Comparison of ENCODE assay signal across 9 mouse cellular contexts in genomic region chr3:102194291-102195051, GRCm38 (mm10). TPM values are rescaled to one million over a fixed set of nuclear protein-coding genes. Genes with fewer than 3 reads are reported as not detected.
A peak's percentile ranks its signal among the peaks of the same experiment; 100 is the strongest.
DNase-seq lines count a peak whose midpoint lies in the region; ATAC-seq lines count a peak whose summit lies in the region.
"Had no signal": no experiment of that assay in that cellular context is flagged by ENCODE, and none has a peak within 500 bp of the region (broad histone marks: within the 10 kb centered on the region; RNA-seq: fewer than 3 reads in every experiment).

No protein-coding gene starts in this region.

- no peak overlapping the region for H3K9ac ChIP-seq in hindbrain, embryonic 14.5 days

- H3K36me3 ChIP-seq in heart, embryonic 10.5 days: peaks cover 10% of the 10 kb centered on the region; the same call in 1 of the 2 replicates
- H3K36me3 ChIP-seq in embryonic facial prominence, embryonic 10.5 days (replicated peaks): peaks cover 6% of the 10 kb centered on the region
- no peaks in the 10 kb centered on the region for H3K36me3 ChIP-seq in hindbrain, embryonic 14.5 days (replicated peaks; ENCODE audit: control insufficient read depth, insufficient read depth)

- H3K27ac ChIP-seq in heart, embryonic 10.5 days: peak overlapping the region; percentile 86
- H3K27ac ChIP-seq in embryonic facial prominence, embryonic 10.5 days (replicated peaks): peak overlapping the region; percentile 62
- H3K27ac ChIP-seq in hindbrain, embryonic 14.5 days: peak overlapping the region; percentile 9; the same call in 1 of the 2 replicates

- peak overlapping the region; percentile 36 for H3K4me2 ChIP-seq in hindbrain, embryonic 14.5 days (replicated peaks)

- H3K9me3 ChIP-seq in heart, embryonic 10.5 days: no peaks in the 10 kb centered on the region
- H3K9me3 ChIP-seq in embryonic facial prominence, embryonic 10.5 days: no peaks in the 10 kb centered on the region
- H3K9me3 ChIP-seq in hindbrain, embryonic 14.5 days (ENCODE audit: control insufficient read depth, low read length): no peaks in the 10 kb centered on the region

- peaks cover 95% of the 10 kb centered on the region for H3K4me1 ChIP-seq in heart, embryonic 10.5 days
- H3K4me1 ChIP-seq in embryonic facial prominence, embryonic 10.5 days: peaks cover 86% of the 10 kb centered on the region
- peaks cover 30% of the 10 kb centered on the region for H3K4me1 ChIP-seq in hindbrain, embryonic 14.5 days (replicated peaks; ENCODE audit: control insufficient read depth, insufficient read depth, low read length)

- WGBS in heart, embryonic 10.5 days: 7% methylated on average over 11 of the region's 11 CpGs
- WGBS in embryonic facial prominence, embryonic 10.5 days: 3% methylated on average over 11 of the region's 11 CpGs
- WGBS in hindbrain, embryonic 14.5 days: 1% methylated on average over 11 of the region's 11 CpGs

- ATAC-seq in hindbrain, embryonic 14.5 days (ENCODE audit: low FRiP score): peak; percentile 51; the same call in 1 of the 2 replicates

- DNase-seq in heart, embryonic 10.5 days (ENCODE audit: low spot score): no peak
- no peak for DNase-seq in heart, postnatal 4 days
- peak; percentile 53 for DNase-seq in embryonic facial prominence, embryonic 10.5 days (ENCODE audit: low spot score)
- peak; percentile 53 for DNase-seq in hindbrain, embryonic 14.5 days (ENCODE audit: low spot score)
- DNase-seq in neural tube, embryonic 10.5 days (ENCODE audit: extremely low spot score, low spot score): peak; percentile 51
- DNase-seq in adrenal gland, adult 18-20 months (ENCODE audit: low spot score in 2 of 2): no peak
- no peak for DNase-seq in right cerebral cortex, postnatal 14 days
- no peak for DNase-seq in right cerebral cortex, postnatal 25 days

- peak overlapping the region; percentile 45 for H3K4me3 ChIP-seq in heart, embryonic 10.5 days
- H3K4me3 ChIP-seq in embryonic facial prominence, embryonic 10.5 days: peak overlapping the region; percentile 38
- H3K4me3 ChIP-seq in hindbrain, embryonic 14.5 days (replicated peaks; ENCODE audit: low read length): no peak overlapping the region
- H3K4me3 ChIP-seq: erythroblast, embryonic 14.5 days had no signal

- no peaks in the 10 kb centered on the region for H3K27me3 ChIP-seq in heart, embryonic 10.5 days (ENCODE audit: insufficient read depth, poor library complexity, severe bottlenecking)
- peaks cover 54% of the 10 kb centered on the region for H3K27me3 ChIP-seq in embryonic facial prominence, embryonic 10.5 days (replicated peaks; ENCODE audit: low read depth, poor library complexity, severe bottlenecking)
- H3K27me3 ChIP-seq in hindbrain, embryonic 14.5 days (ENCODE audit: control insufficient read depth, insufficient read depth, low read length): peaks cover 13% of the 10 kb centered on the region; the same call in 1 of the 2 replicates

RNA-seq across cellular contexts. Expression of gene Vangl1, which starts 10.0 kb away (rescaled TPM):
- 26.5 and 32.8 TPM in 2 replicates for polyA plus RNA-seq in heart, embryonic 10.5 days (2016; fragmentation: Nextera tagmentation; extraction: Ambion mirVana)
- 10 to 100 TPM; 35.7 to 37.3 TPM for total RNA-seq in heart, postnatal 4 days (2021)
- 12.9 and 13.3 TPM in 2 replicates for polyA plus RNA-seq in embryonic facial prominence, embryonic 10.5 days (2016; fragmentation: Nextera tagmentation; extraction: Ambion mirVana)
- 9.0 and 11.6 TPM in 2 replicates for polyA plus RNA-seq in hindbrain, embryonic 14.5 days (2014; fragmentation: Nextera tagmentation; extraction: Ambion mirVana)
- 10 to 100 TPM; 20.7 to 28.0 TPM for total RNA-seq in adrenal gland, adult 18-20 months (2021)

Comparison
In these comparisons a context has a peak if more than half of its experiments do, and no peak if none do; other contexts are left out.
1. DNase-seq: peak in embryonic facial prominence, embryonic 10.5 days (single experiment), hindbrain, embryonic 14.5 days (single experiment) and neural tube, embryonic 10.5 days (single experiment); none in heart, embryonic 10.5 days (single experiment), heart, postnatal 4 days (single experiment), adrenal gland, adult 18-20 months (0 of 2), right cerebral cortex, postnatal 14 days (single experiment) and right cerebral cortex, postnatal 25 days (single experiment).
2. H3K27ac ChIP-seq: peak in every context shown above with its lines; median percentile 86 in heart, embryonic 10.5 days; 62 in embryonic facial prominence, embryonic 10.5 days; 9 in hindbrain, embryonic 14.5 days.